Mouse (Mus musculus) CD4-positive naive resting alpha-beta T cell, adult 76 days (primary cell): Measurements from ENCODE around the gene Tmem150b. TPM values are rescaled to one million over a fixed set of nuclear protein-coding genes. Genes with fewer than 3 reads are reported as not detected.

Source experiments
- total RNA-seq: library from RNA; stranded (reverse); gene quantifications from one replicate; pipeline ENCODE4 v1.2.4, GENCODE M21; 2023

Gene Tmem150b
- total RNA-seq = 0.76 TPM

GRCm38 (mm10) chr7:4725169-4725568 lies at the start of gene Tmem150b:
Gene Tmem150b (minus strand): TSS chr7:4725249.

GRCm38 (mm10) chr7:4771202-4771601 lies 46.2 kb upstream of the Tmem150b start, which contains the start of gene Fam71e2:
Gene Fam71e2 (minus strand): TSS chr7:4771302.

GRCm38 (mm10) chr7:4752821-4753570 lies 27.9 kb upstream of the Tmem150b start, which contains the start of gene Cox6b2:
Gene Cox6b2 (minus strand): TSS chr7:4753094.

GRCm38 (mm10) chr7:4739544-4740275 lies 14.7 kb upstream of the Tmem150b start, which contains the start of gene Kmt5c:
Gene Kmt5c (plus strand): TSS chr7:4740115.

GRCm38 (mm10) chr7:4690387-4690786 lies 34.7 kb downstream of the Tmem150b start, which contains the start of gene Brsk1:
Gene Brsk1 (plus strand): TSS chr7:4690604.

GRCm38 (mm10) chr7:4684632-4685417 lies 40.2 kb downstream of the Tmem150b start, which contains the start of gene Hspbp1:
Gene Hspbp1 (minus strand): TSS chr7:4685068.

GRCm38 (mm10) chr7:4658912-4659551 lies 66.0 kb downstream of the Tmem150b start, which contains the start of gene Ppp6r1:
Gene Ppp6r1 (minus strand): TSS chr7:4659019.

Other genes starting within 250 kb of the Tmem150b start
- 302 TPM for gene Ppp1r12c, start 223.6 kb downstream of the Tmem150b start, total RNA-seq
- gene Tnnt1, start 208.9 kb downstream of the Tmem150b start, total RNA-seq = 8.4 TPM
- 1.0 TPM for gene Tnni3, start 201.0 kb downstream of the Tmem150b start, total RNA-seq
- gene Dnaaf3, start 192.8 kb downstream of the Tmem150b start, total RNA-seq = 0.26 TPM
- gene Syt5, start 177.7 kb downstream of the Tmem150b start, total RNA-seq = not detected
- not detected for gene Ptprh, start 121.2 kb downstream of the Tmem150b start, total RNA-seq
- gene Tmem86b, start 93.8 kb downstream of the Tmem150b start, total RNA-seq = 51.6 TPM
- gene Ppp6r1, start 66.2 kb downstream of the Tmem150b start, total RNA-seq = 282 TPM
- gene Hspbp1, start 40.2 kb downstream of the Tmem150b start, total RNA-seq = 71.8 TPM
- not detected for gene Brsk1, start 34.6 kb downstream of the Tmem150b start, total RNA-seq
- 61.4 TPM for gene Kmt5c, start 14.9 kb upstream of the Tmem150b start, total RNA-seq
- gene Cox6b2, start 27.8 kb upstream of the Tmem150b start, total RNA-seq = 1.9 TPM
- gene Fam71e2, start 46.1 kb upstream of the Tmem150b start, total RNA-seq = not detected
- gene Il11, start 57.6 kb upstream of the Tmem150b start, total RNA-seq = not detected
- gene Tmem190, start 57.7 kb upstream of the Tmem150b start, total RNA-seq = not detected
- 1.7 TPM for gene Tmem238, start 64.4 kb upstream of the Tmem150b start, total RNA-seq
- gene Rpl28, start 67.6 kb upstream of the Tmem150b start, total RNA-seq = 1,948 TPM
- 177 TPM for gene Ube2s, start 87.3 kb upstream of the Tmem150b start, total RNA-seq
- gene Shisa7, start 119.4 kb upstream of the Tmem150b start, total RNA-seq = 0.44 TPM
- 5.8 TPM for gene Isoc2b, start 145.0 kb upstream of the Tmem150b start, total RNA-seq
- 9.6 TPM for gene Isoc2a, start 151.9 kb upstream of the Tmem150b start, total RNA-seq
- not detected for gene Gm36210, start 181.3 kb upstream of the Tmem150b start, total RNA-seq
- 42.6 TPM for gene Zfp628, start 190.0 kb upstream of the Tmem150b start, total RNA-seq
- gene Nat14, start 196.8 kb upstream of the Tmem150b start, total RNA-seq = 12.2 TPM
- 0.38 TPM for gene Ssc5d, start 200.5 kb upstream of the Tmem150b start, total RNA-seq
- gene Sbk2, start 239.2 kb upstream of the Tmem150b start, total RNA-seq = 0.23 TPM
- not detected for gene Sbk3, start 245.9 kb upstream of the Tmem150b start, total RNA-seq